Mouse (Mus musculus): ENCODE results near the gene Platr25.
"Not testable (repeated sequence)": the region's sequence is repeated elsewhere in the genome, so short reads cannot be mapped to it uniquely, and the experiment has no call there.

Platr25 gene

DNA sequence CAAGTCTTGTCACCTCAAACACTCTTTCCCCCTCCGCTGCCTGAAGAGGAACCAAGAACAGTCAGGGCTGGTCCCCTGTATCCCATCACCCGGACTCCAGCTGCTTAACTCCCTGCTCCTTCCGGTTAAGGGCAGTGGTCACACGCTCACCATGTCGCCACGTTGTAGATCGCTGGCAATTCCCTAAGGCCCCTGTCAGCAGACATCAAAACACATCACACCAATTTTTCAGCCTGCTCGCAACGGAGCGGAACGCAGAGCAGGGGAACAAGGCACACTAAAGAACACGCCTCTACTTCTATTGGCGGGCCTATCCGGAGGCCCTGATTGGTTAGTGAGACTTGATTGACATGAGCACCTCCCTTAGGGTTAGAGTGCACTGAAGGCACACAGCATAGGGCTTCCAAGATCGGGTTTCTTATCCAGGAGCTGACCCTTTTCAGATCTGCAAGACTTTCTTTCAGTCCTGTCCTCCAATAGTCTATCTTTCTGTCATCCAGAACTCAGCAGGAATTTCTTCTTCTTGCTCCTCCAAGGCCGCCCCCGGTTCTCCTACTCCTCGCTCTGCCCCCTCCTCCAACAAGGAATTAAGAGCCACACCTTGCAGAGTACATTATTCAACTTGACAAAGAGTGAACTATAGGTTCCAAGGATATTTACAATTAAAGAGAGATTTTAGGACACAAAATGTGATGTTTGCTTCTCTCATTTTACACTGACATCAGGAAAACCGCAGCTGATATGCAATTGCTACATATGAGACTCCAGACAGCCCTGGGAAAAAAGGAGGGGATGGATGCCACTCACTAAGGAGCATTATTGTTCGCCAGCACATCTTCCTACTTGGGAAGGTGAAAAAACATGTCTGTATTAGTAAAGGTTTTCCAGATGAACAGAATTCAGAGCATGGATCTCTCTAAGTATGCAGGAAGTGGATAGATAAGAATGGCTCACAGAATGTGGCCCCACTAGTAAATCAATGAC lies at the start of gene Platr25:
TSS of gene Platr25 (minus strand) at position 278 of the 984 bp plus-strand sequence.
- peak; percentile 76 for DNase-seq

DNA sequence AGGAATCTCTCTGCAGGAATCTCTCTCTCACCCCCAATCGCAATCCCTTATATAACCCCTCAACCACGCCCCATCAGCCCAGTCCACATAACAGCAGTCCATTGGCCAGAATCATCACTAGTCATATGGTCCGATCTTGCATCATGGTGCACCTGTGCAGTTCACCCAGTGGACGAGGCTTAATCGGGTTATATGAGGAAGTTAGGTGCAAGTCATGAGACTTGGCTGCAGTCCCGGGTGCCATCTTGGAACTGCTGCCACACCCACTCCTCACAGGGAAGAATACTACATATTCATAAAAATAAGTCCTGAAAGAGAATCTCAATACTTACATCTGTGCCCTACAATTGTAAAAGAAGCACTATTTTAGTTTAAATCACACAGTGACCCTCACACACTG lies 47.5 kb upstream of the Platr25 start:
- not testable (repeated sequence) for DNase-seq

DNA sequence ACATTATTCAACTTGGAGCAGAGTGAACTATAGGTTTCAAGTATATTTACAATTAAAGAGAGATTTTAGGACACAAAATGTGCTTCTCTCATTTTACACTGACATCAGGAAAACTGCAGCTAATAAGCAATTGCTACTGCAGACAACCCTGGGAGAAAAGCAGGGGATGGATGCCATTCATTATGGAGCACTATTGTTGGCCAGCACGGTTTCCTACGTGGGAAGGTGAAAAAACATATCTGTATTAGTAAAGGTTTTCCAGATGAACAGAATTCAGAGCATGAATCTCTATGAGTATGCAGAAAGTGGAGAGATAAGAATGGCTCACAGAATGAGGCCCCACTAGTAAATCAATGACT lies 25.6 kb upstream of the Platr25 start:
- not testable (repeated sequence) for DNase-seq

DNA sequence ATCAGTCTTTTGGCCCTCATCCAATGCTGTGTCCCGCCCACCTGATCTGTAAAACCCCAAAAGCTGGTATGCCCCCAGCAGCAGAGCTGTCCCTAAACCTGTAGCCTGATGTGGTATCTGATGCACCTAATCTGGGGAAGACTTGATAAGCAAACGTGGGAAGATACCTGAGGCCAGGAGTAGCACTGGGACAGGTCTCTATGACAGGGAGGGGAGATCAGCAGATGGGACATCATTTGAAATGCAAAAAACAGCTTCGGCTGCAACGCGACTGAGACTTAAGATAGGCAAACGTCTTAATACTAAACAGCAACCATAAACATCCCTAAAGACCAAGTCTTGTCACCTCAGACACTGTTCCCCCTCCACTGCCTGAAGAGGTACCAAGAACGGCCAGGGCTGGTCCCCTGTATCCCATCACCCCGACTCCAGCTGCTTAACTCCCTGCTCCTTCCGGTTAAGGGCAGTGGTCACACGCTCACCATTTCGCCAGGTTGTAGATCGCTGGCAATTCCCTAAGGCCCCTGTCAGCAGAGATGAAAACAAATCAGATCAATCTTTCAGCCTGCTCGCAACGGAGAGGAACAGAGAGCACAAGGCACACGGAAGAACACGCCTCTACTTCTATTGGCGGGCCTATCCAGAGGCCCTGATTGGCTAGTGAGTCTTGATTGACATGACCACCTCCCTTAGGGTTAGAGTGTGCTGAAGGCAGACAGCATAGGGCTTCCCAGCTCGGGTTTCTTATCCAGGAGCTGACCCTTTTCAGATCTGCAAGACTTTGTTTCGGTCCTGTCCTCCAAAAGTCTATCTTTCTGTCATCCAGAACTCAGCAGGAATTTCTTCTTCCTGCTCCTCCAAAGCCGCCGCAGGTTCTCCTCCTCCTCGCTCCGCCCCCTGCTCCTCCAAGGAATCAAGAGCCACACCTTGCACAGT lies 25.0 kb upstream of the Platr25 start, which contains the start of gene Gm5141:
TSS of gene Gm5141 (minus strand) at position 610 of the 936 bp plus-strand sequence.
- peak; percentile 61 for DNase-seq

DNA sequence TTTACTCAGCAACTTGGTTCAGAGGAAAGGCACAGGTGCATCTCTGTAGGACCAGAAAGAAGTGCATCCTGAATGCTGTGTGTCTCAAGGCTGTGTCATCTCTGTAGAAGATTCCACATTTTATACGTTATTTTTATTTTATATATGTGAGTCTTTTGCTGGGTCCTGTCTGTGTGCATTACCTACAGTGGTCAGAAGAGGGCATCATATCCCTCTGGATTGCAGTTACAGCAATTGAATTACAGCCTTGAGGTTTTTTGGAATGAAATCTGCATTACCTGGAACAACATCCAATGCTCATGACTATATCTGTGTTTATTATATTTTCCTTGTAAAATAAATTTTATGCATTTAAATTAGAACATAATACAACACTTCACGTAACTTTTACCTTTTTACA lies 3.3 kb upstream of the Platr25 start:
- DNase-seq, result peak; percentile 10

DNA sequence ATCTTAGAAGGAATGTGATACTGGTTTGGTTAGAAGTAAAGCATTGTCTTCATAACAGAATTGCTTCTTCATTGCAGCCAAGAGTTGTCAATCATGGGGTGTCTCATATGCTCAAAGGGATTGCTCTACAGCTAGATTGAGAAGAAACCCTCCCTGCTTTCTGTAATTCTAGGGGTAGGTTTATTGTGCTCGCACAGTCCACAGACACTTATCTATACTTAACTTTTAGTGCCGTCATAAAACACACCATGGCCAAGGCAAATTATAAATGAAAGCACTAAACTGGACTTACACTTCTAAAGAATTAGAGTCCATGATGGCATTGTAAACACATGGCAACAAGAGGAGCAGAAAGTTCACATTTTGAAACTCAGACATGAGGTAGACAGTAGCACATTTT lies 27.2 kb downstream of the Platr25 start:
- no peak for DNase-seq

DNA sequence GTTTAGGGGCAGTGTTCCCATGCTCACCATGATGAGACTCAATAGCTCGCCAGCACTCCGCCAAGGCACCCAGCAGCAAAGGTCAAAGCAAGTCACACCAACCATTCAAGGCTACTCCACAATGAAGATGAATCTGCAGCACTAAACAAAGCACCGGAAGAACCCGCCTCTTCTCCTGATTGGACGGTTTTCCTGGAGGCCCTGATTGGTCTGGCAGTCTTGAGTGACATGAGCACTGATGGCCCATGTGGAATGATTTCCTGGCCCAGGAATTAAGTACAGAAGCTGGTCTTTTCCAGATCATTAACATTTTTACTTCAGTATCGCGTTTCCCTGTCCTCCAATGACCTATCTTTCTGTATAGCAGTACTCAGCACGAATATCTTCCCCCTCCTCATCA lies 47.9 kb downstream of the Platr25 start:
- not testable (repeated sequence) for DNase-seq

DNA sequence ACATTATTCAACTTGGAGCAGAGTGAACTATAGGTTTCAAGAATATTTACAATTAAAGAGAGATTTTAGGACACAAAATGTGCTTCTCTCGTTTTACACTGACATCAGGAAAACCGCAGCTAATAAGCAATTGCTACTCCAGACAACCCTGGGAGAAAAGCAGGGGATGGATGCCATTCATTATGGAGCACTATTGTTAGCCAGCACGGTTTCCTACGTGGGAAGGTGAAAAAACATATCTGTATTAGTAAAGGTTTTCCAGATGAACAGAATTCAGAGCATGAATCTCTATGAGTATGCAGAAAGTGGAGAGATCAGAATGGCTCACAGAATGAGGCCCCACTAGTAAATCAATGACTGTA lies 75.2 kb downstream of the Platr25 start:
- not testable (repeated sequence) for DNase-seq

DNA sequence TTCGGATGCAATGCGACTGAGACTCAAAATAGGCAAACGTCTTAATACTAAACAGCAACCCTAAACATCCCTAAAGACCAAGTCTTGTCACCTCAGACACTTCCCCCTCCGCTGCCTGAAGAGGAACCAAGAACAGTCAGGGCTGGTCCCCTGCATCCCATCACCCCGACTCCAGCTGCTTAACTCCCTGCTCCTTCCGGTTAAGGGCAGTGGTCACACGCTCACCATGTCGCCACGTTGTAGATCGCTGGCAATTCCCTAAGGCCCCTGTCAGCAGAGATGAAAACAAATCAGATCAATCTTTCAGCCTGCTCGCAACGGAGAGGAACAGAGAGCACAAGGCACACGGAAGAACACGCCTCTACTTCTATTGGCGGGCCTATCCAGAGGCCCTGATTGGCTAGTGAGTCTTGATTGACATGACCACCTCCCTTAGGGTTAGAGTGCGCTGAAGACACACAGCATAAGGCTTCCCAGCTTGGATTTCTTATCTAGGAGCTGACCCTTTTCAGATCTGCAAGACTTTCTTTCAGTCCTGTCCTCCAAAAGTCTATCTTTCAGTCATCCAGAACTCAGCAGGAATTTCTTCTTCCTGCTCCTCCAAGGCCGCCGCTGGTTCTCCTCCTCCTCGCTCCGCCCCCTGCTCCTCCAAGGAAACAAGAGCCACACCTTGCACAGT lies 75.8 kb downstream of the Platr25 start:
- peak; percentile 62 for DNase-seq

DNA sequence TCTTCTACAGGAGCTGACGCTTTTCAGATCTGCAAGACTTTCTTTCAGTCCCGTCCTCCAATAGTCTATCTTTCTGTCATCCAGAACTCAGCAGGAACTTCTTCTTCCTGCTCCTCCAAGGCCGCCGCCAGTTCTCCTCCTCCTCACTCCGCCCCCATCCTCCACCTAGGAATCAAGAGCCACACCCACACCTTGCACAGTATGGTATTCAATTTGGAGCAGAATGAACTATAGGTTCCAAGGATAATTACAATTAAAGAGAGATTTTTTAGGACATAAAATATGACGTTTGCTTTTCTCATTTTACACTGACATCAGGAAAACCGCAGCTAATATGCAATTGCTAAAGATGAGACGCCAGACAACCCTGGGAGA lies 107.2 kb downstream of the Platr25 start:
- no peak for DNase-seq

DNA sequence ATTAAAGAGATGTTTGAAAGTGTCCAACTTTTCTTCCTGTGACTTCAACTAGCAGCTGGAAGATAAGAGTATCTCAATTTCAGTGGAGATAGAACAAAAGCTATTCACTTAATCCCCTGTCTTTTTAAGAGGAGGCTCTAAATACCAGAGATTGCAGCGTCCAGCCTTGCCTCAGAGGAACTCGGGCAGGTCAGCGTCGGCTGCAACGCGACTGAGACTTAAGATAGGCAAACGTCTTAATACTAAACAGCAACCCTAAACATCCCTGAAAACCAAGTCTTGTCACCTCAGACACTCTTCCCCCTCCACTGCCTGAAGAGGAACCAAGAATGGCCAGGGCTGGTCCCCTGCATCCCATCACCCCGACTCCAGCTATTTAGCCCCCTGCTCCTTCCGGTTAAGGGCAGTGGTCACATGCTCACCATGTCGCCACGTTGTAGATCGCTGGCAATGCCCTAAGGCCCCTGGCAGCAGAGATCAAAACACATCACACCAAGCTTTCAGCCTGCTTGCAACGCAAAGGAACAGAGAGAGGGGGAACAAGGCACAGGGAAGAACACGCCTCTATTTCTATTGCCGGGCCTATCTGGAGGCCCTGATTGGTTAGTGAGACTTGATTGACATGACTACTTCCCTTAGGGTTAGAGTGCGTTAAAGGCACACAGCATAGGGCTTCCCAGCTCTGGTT lies 107.7 kb downstream of the Platr25 start:
- DNase-seq, result peak; percentile 76

DNA sequence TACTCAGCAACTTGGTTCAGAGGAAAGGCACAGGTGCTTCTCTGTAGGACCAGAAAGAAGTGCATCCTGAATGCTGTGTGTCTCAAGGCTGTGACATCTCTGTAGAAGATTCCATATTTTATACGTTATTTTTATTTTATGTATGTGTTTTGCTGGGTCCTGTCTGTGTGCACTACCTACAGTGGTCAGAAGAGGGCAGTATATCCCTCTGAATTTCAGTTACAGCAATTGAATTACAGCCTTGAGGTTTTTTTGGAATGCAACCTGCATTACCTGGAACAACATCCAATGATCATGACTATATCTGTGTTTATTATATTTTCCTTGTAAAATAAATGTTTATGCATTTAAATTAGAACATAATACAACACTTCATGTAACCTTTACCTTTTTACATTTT lies 133.4 kb downstream of the Platr25 start:
- not testable (repeated sequence) for DNase-seq

DNA sequence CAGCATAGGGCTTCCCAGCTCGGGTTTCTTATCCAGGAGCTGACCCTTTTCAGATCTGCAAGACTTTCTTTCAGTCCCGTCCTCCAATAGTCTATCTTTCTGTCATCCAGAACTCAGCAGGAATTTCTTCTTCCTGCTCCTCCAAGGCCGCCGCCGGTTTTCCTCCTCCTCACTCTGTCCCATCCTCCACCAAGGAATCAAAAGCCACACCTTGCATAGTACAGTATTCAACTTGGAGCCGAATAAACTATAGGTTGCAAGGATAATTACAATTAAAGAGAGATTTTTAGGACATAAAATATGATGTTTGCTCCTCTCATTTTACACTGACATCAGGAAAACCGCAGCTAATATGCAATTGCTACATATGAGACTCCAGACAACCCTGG lies 136.2 kb downstream of the Platr25 start:
- not testable (repeated sequence) for DNase-seq

DNA sequence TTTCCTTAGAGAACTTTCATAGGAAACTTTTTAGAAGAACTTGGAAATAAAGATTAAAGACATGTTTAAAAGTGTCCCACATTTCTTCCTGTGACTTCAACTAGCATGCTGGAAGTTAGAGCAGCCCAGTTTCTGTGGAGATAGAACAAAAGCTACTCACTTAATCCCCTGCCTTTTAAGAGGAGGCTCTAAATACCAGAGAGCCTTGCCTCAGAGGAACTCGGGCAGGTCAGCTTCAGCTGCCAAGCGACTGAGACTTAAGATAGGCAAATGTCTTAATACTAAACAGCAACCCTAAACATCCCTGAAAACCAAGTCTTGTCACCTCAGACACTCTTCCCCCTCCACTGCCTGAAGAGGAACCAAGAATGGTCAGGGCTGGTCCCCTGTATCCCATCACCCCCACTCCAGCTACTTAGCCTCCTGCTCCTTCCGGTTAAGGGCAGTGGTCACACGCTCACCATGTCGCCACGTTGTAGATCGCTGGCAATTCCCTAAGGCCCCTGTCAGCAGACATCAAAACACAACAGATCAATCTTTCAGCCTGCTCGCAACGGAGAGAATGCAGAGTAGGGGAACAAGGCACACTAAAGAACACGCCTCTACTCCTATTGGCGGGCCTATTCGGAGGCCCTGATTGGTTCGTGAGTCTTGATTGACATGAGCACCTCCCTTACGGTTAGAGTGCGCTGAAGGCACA lies 136.8 kb downstream of the Platr25 start, which contains the start of gene 6720489N17Rik:
TSS of gene 6720489N17Rik (minus strand) at position 606 of the 700 bp plus-strand sequence.
- DNase-seq, result peak; percentile 81

Data from kidney, adult 11 months (tissue).